Mouse (Mus musculus) forebrain, embryonic 13.5 days (tissue): ENCODE data around the gene Cdk1. TPM values are rescaled to one million over a fixed set of nuclear protein-coding genes. Genes with fewer than 3 reads are reported as not detected.

Experiments used
- ATAC-seq: fragments of 200-750 bp; cut with Nextera tagmentation; 2 replicates; pipeline ENCODE4 v1.8.0; 2017
- H3K27ac ChIP-seq: fragments of 300-500 bp; sonication (generic); 2 replicates; pipeline ENCODE4 v1.5.1; 2015; ENCODE audit warnings: inconsistent platforms, mild to moderate bottlenecking, moderate library complexity
- H3K27me3 ChIP-seq: fragments of 300-500 bp; sonication (generic); 2 replicates; pipeline ENCODE4 v1.6.1; 2015; ENCODE audit warnings: mild to moderate bottlenecking, inconsistent platforms
- H3K36me3 ChIP-seq: fragments of 300-500 bp; sonication (generic); 2 replicates; pipeline ENCODE4 v1.6.1; 2015; ENCODE audit warnings: mild to moderate bottlenecking, inconsistent platforms; ENCODE audit not compliant: poor library complexity, severe bottlenecking
- H3K4me1 ChIP-seq: fragments of 300-500 bp; sonication (generic); 2 replicates; pipeline ENCODE4 v1.6.1; 2015; ENCODE audit warnings: inconsistent platforms
- H3K4me2 ChIP-seq: fragments of 300-500 bp; sonication (generic); 2 replicates; pipeline ENCODE4 v1.6.1; 2015; ENCODE audit warnings: inconsistent platforms, mild to moderate bottlenecking, moderate library complexity
- H3K4me3 ChIP-seq: fragments of 300-500 bp; sonication (generic); 2 replicates; pipeline ENCODE4 v1.5.1; 2015; ENCODE audit warnings: mild to moderate bottlenecking, inconsistent platforms
- H3K9ac ChIP-seq: fragments of 300-500 bp; sonication (generic); 2 replicates; pipeline ENCODE4 v1.6.1; 2015; ENCODE audit warnings: mild to moderate bottlenecking, inconsistent platforms
- H3K9me3 ChIP-seq: fragments of 300-500 bp; sonication (generic); replicated peaks from 2 replicates; pipeline ENCODE4 v1.6.1; 2016; ENCODE audit warnings: inconsistent platforms
- WGBS: fragments of 180-500 bp; shearing (Covaris S2); methylation state at CpG from one replicate; pipeline ENCODE4 v1.1.7; 2015; 5-methylcytosine and 5-hydroxymethylcytosine counted together
- polyA plus RNA-seq: library from polyadenylated mRNA; unstranded; fragments of >200 nt; fragmentation: Nextera tagmentation; extraction: Ambion mirVana; gene quantifications from 2 replicates; pipeline ENCODE4 v1.2.1, GENCODE M21; 2015

Gene Cdk1
- polyA plus RNA-seq, 1 experiment from 2014 or later = 365 TPM

- H3K4me3 ChIP-seq = no peak overlapping the region
- H3K4me1 ChIP-seq = 0 out of 2 replicates have a peak, but pooled peaks cover 8% of the 10 kb centered on the region
- peaks cover 85% of the 10 kb centered on the region for H3K36me3 ChIP-seq
- H3K9me3 ChIP-seq = no peaks in the 10 kb centered on the region
- 90% methylated on average over 6 of the region's 6 CpGs for WGBS
- ATAC-seq = no peak
- H3K9ac ChIP-seq = no peak overlapping the region
- H3K4me2 ChIP-seq = no peak overlapping the region
- H3K27ac ChIP-seq = no peak overlapping the region
- no peaks in the 10 kb centered on the region for H3K27me3 ChIP-seq
These were observed 12.7 kb downstream of the Cdk1 start for GRCm38 (mm10) chr10:69340001-69340400.

- peaks cover 12% of the 10 kb centered on the region; the same call in 1 of the 2 replicates for H3K4me1 ChIP-seq
- no peak overlapping the region for H3K4me2 ChIP-seq
- H3K4me3 ChIP-seq = no peak overlapping the region
- no peaks in the 10 kb centered on the region for H3K9me3 ChIP-seq
- WGBS = 93% methylated on average over 11 of the region's 11 CpGs
- ATAC-seq = no peak
- H3K36me3 ChIP-seq = peaks cover 49% of the 10 kb centered on the region
- H3K9ac ChIP-seq = no peak overlapping the region
- no peak overlapping the region for H3K27ac ChIP-seq
- H3K27me3 ChIP-seq = no peaks in the 10 kb centered on the region
These were observed 16.5 kb downstream of the Cdk1 start for GRCm38 (mm10) chr10:69336219-69336618.

GRCm38 (mm10) chr10:69335611-69336010 is 17.1 kb downstream of the Cdk1 start:
- Histone ChIP-seq H3K4me1 (peaks cover 12% of the 10 kb centered on the region; the same call in 1 of the 2 replicates), H3K27ac (peak overlapping the region; percentile 17; the same call in 1 of the 2 replicates), H3K4me3 (no peak overlapping the region), H3K9ac (no peak overlapping the region), H3K9me3 (no peaks in the 10 kb centered on the region), H3K36me3 (peaks cover 44% of the 10 kb centered on the region), H3K4me2 (no peak overlapping the region), H3K27me3 (no peaks in the 10 kb centered on the region)
- WGBS = 82% methylated on average over 4 of the region's 4 CpGs
- ATAC-seq = peak; percentile 19; the same call in 1 of the 2 replicates

- peak; percentile 52 for ATAC-seq
- 27% methylated on average over 7 of the region's 7 CpGs for WGBS
- Histone ChIP-seq H3K4me3 (no peak overlapping the region), H3K36me3 (peaks cover 39% of the 10 kb centered on the region), H3K9me3 (no peaks in the 10 kb centered on the region), H3K27me3 (no peaks in the 10 kb centered on the region), H3K4me1 (peaks cover 12% of the 10 kb centered on the region; the same call in 1 of the 2 replicates), H3K27ac (peak overlapping the region; percentile 17; the same call in 1 of the 2 replicates), H3K4me2 (no peak overlapping the region), H3K9ac (no peak overlapping the region)
These were observed 17.6 kb downstream of the Cdk1 start for GRCm38 (mm10) chr10:69335195-69335536.

GRCm38 (mm10) chr10:69334271-69335194 is 18.2 kb downstream of the Cdk1 start:
- Histone ChIP-seq H3K9me3 (no peaks in the 10 kb centered on the region), H3K27me3 (no peaks in the 10 kb centered on the region), H3K4me3 (no peak overlapping the region), H3K4me2 (no peak overlapping the region), H3K36me3 (peaks cover 33% of the 10 kb centered on the region), H3K27ac (peak overlapping the region; percentile 17; the same call in 1 of the 2 replicates), H3K9ac (no peak overlapping the region), H3K4me1 (peaks cover 12% of the 10 kb centered on the region; the same call in 1 of the 2 replicates)
- WGBS = 49% methylated on average over 16 of the region's 16 CpGs
- ATAC-seq = 0 out of 2 replicates have a peak, but pooled peaks have one; percentile 13

- Histone ChIP-seq H3K27me3 (no peaks in the 10 kb centered on the region), H3K4me3 (no peak overlapping the region), H3K36me3 (peaks cover 20% of the 10 kb centered on the region), H3K9me3 (no peaks in the 10 kb centered on the region), H3K4me2 (no peak overlapping the region), H3K4me1 (peaks cover 16% of the 10 kb centered on the region; the same call in 1 of the 2 replicates), H3K9ac (no peak overlapping the region), H3K27ac (no peak overlapping the region)
- no peak for ATAC-seq
- 92% methylated on average over 11 of the region's 11 CpGs for WGBS
These were observed 19.5 kb downstream of the Cdk1 start for GRCm38 (mm10) chr10:69333212-69333611.

GRCm38 (mm10) chr10:69331231-69331630 is 21.5 kb downstream of the Cdk1 start:
- ATAC-seq = no peak
- Histone ChIP-seq H3K4me2 (no peak overlapping the region), H3K36me3 (peaks cover 3% of the 10 kb centered on the region), H3K27ac (no peak overlapping the region), H3K9me3 (no peaks in the 10 kb centered on the region), H3K4me1 (peaks cover 16% of the 10 kb centered on the region; the same call in 1 of the 2 replicates), H3K4me3 (no peak overlapping the region), H3K9ac (no peak overlapping the region), H3K27me3 (no peaks in the 10 kb centered on the region)
- 87% methylated on average over 6 of the region's 6 CpGs for WGBS

- Histone ChIP-seq H3K27ac (no peak overlapping the region), H3K4me1 (peaks cover 4% of the 10 kb centered on the region; the same call in 1 of the 2 replicates), H3K9ac (no peak overlapping the region), H3K27me3 (no peaks in the 10 kb centered on the region), H3K36me3 (no peaks in the 10 kb centered on the region), H3K9me3 (no peaks in the 10 kb centered on the region), H3K4me2 (no peak overlapping the region), H3K4me3 (no peak overlapping the region)
- no peak for ATAC-seq
- WGBS = 74% methylated on average over 4 of the region's 4 CpGs
These were observed 24.1 kb downstream of the Cdk1 start for GRCm38 (mm10) chr10:69328656-69329046.

- Histone ChIP-seq H3K36me3 (no peaks in the 10 kb centered on the region), H3K4me2 (no peak overlapping the region), H3K4me3 (no peak overlapping the region), H3K27me3 (no peaks in the 10 kb centered on the region), H3K9me3 (no peaks in the 10 kb centered on the region), H3K9ac (no peak overlapping the region), H3K4me1 (peaks cover 4% of the 10 kb centered on the region; the same call in 1 of the 2 replicates), H3K27ac (no peak overlapping the region)
- ATAC-seq = no peak
- 91% methylated on average over 12 of the region's 12 CpGs for WGBS
These were observed 24.6 kb downstream of the Cdk1 start for GRCm38 (mm10) chr10:69328029-69328655.

GRCm38 (mm10) chr10:69327362-69327761 is 25.4 kb downstream of the Cdk1 start:
- WGBS = 68% methylated on average over 8 of the region's 8 CpGs
- ATAC-seq = no peak
- Histone ChIP-seq H3K4me3 (no peak overlapping the region), H3K9ac (no peak overlapping the region), H3K4me1 (peaks cover 4% of the 10 kb centered on the region; the same call in 1 of the 2 replicates), H3K36me3 (no peaks in the 10 kb centered on the region), H3K4me2 (no peak overlapping the region), H3K9me3 (no peaks in the 10 kb centered on the region), H3K27me3 (no peaks in the 10 kb centered on the region), H3K27ac (no peak overlapping the region)

- no peak overlapping the region for H3K4me3 ChIP-seq
- no peak overlapping the region for H3K4me2 ChIP-seq
- WGBS = 87% methylated on average over 3 of the region's 3 CpGs
- H3K9me3 ChIP-seq = no peaks in the 10 kb centered on the region
- no peak overlapping the region for H3K9ac ChIP-seq
- H3K36me3 ChIP-seq = no peaks in the 10 kb centered on the region
- no peaks in the 10 kb centered on the region for H3K27me3 ChIP-seq
- no peak overlapping the region for H3K27ac ChIP-seq
- peaks cover 4% of the 10 kb centered on the region; the same call in 1 of the 2 replicates for H3K4me1 ChIP-seq
- no peak for ATAC-seq
These were observed 26.3 kb downstream of the Cdk1 start for GRCm38 (mm10) chr10:69326433-69326832.

GRCm38 (mm10) chr10:69324816-69325215 is 27.9 kb downstream of the Cdk1 start:
- Histone ChIP-seq H3K9me3 (peaks cover 3% of the 10 kb centered on the region; the same call in 1 of the 2 replicates), H3K4me2 (no peak overlapping the region), H3K4me1 (peaks cover 4% of the 10 kb centered on the region; the same call in 1 of the 2 replicates), H3K9ac (no peak overlapping the region), H3K27me3 (no peaks in the 10 kb centered on the region), H3K4me3 (no peak overlapping the region), H3K27ac (no peak overlapping the region), H3K36me3 (no peaks in the 10 kb centered on the region)
- 91% methylated on average over 7 of the region's 7 CpGs for WGBS
- ATAC-seq = no peak
